Mouse (Mus musculus): ENCODE data around the gene Ndfip2. TPM values are rescaled to one million over a fixed set of nuclear protein-coding genes. Genes with fewer than 3 reads are reported as not detected.

Gene Ndfip2
- polyA plus RNA-seq, 2 experiments: 12.9 to 19.1 TPM

- H3K4me1 ChIP-seq (replicated peaks; ENCODE audit: control insufficient read depth in 2 of 2, insufficient read depth in 2 of 2, low read length in 1 of 2): no peaks in the 10 kb centered on the region
- TF ChIP-seq EP300 (IDR thresholded peaks at IDR 0.05; ENCODE audit: low read depth) (no peak), CTCF (IDR thresholded peaks at IDR 0.05; ENCODE audit: low read depth) (no peak)
- no peak overlapping the region for H3K27ac ChIP-seq
- no peaks in the 10 kb centered on the region for H3K36me3 ChIP-seq (replicated peaks; ENCODE audit: control insufficient read depth, insufficient read depth, low read depth)
- no peak for DNase-seq (ENCODE audit: low read depth in 3 of 3, low spot score in 3 of 3)
- no peak overlapping the region for H3K4me3 ChIP-seq (ENCODE audit: insufficient read depth in 1 of 2, low read depth in 2 of 2, low read length in 2 of 2)
- no peaks in the 10 kb centered on the region for H3K9me3 ChIP-seq (ENCODE audit: control insufficient read depth, low read length)
- no peaks in the 10 kb centered on the region for H3K27me3 ChIP-seq (ENCODE audit: control insufficient read depth, insufficient read depth, low read length)
- no peak for ATAC-seq (ENCODE audit: insufficient read depth)
- no peak overlapping the region for H3K4me2 ChIP-seq (ENCODE audit: low read depth)
- no peak overlapping the region for H3K9ac ChIP-seq (replicated peaks)
Observed at GRCm38 (mm10) chr14:105251038-105251437, 7.3 kb upstream of the Ndfip2 start.

DNA sequence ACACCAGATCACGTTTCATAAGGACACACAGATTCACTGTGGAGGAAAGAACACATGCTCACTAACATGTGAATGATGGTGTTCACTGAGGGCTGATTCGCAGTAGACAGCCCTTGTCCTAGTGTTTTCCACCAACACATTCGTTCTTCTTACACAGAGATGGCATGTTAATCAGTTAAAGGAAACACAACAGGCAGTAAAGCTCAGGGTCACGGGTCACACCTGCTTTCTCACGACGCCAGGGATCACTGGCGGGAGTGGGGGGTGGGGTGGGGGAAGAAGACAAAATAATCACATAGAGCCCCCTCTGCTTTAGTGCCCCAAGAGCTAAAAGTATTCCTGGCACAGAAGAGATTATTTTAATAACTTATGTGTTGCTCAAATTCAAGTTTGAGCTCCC is 5.1 kb upstream of the Ndfip2 start:
- TF ChIP-seq CTCF (IDR thresholded peaks at IDR 0.05; ENCODE audit: low read depth) (no peak), EP300 (IDR thresholded peaks at IDR 0.05; ENCODE audit: low read depth) (no peak)
- no peak for ATAC-seq (ENCODE audit: insufficient read depth)
- DNase-seq (ENCODE audit: low read depth in 3 of 3, low spot score in 3 of 3): no peak
- Histone ChIP-seq H3K4me3 (ENCODE audit: insufficient read depth in 1 of 2, low read depth in 2 of 2, low read length in 2 of 2) (no peak overlapping the region), H3K4me1 (replicated peaks; ENCODE audit: control insufficient read depth in 2 of 2, insufficient read depth in 2 of 2, low read length in 1 of 2) (peaks cover 0 to 2% of the 10 kb centered on the region in 2 experiments; a peak in 1 of 4 replicates), H3K9ac (replicated peaks) (no peak overlapping the region), H3K9me3 (ENCODE audit: control insufficient read depth, low read length) (no peaks in the 10 kb centered on the region), H3K27me3 (ENCODE audit: control insufficient read depth, insufficient read depth, low read length) (no peaks in the 10 kb centered on the region), H3K4me2 (ENCODE audit: low read depth) (no peak overlapping the region), H3K27ac (no peak overlapping the region), H3K36me3 (replicated peaks; ENCODE audit: control insufficient read depth, insufficient read depth, low read depth) (no peaks in the 10 kb centered on the region)
- WGBS (ENCODE audit: insufficient replicate concordance): 44% methylated on average over 7 of the region's 7 CpGs

DNA sequence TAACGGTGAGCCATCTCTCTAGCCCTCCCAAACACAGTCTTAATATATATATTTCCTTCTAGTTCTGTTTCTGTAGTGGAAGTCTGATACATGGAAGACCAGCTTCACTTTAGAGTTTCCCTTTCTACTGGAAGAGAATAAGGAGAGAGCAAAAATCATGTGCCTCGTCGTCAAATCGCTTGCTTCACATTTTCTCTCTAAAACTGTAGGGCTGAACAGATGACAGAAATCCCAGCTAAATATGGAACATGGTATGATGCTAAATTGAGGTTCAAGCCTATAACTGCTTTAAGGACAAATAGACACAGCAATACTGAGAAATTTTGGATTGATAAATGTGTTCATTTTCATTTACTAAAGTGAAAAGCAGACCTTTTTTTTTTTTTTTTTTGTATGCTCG is 4.0 kb upstream of the Ndfip2 start:
- Histone ChIP-seq H3K4me1 (replicated peaks; ENCODE audit: control insufficient read depth in 2 of 2, insufficient read depth in 2 of 2, low read length in 1 of 2) (peaks cover 0 to 2% of the 10 kb centered on the region in 2 experiments; a peak in 1 of 4 replicates), H3K27ac (no peak overlapping the region), H3K4me3 (ENCODE audit: insufficient read depth in 1 of 2, low read depth in 2 of 2, low read length in 2 of 2) (no peak overlapping the region), H3K4me2 (ENCODE audit: low read depth) (no peak overlapping the region), H3K27me3 (ENCODE audit: control insufficient read depth, insufficient read depth, low read length) (no peaks in the 10 kb centered on the region), H3K9ac (replicated peaks) (no peak overlapping the region), H3K36me3 (replicated peaks; ENCODE audit: control insufficient read depth, insufficient read depth, low read depth) (no peaks in the 10 kb centered on the region), H3K9me3 (ENCODE audit: control insufficient read depth, low read length) (no peaks in the 10 kb centered on the region)
- ATAC-seq (ENCODE audit: insufficient read depth) (no peak), DNase-seq (ENCODE audit: low read depth in 3 of 3, low spot score in 3 of 3) (no peak)
- TF ChIP-seq CTCF (IDR thresholded peaks at IDR 0.05; ENCODE audit: low read depth): no peak
- no peak for TF ChIP-seq EP300 (IDR thresholded peaks at IDR 0.05; ENCODE audit: low read depth)
- WGBS (ENCODE audit: insufficient replicate concordance): 81% methylated on average over 5 of the region's 5 CpGs

DNA sequence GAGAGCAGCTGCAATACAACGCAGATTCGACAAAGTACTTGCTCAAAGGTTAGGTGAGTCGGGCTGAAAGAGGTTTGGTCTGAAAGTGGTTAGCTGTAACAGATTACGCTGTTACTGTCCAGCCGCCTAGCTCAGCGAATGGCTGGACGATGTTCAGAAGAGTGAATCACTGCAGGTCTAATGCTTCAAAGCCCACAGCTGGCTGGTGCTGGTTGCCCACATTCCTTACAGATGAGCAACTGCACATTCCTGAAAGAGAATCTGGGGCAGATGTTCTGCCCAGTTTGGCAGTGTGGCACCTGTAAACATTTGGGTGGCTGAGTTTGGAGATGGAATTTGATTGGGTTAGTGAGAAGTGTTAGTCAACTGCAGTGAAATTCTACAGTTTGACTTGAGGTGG is 2.8 kb upstream of the Ndfip2 start:
- Histone ChIP-seq H3K4me2 (ENCODE audit: low read depth) (no peak overlapping the region), H3K27ac (no peak overlapping the region), H3K36me3 (replicated peaks; ENCODE audit: control insufficient read depth, insufficient read depth, low read depth) (no peaks in the 10 kb centered on the region), H3K9ac (replicated peaks) (no peak overlapping the region), H3K4me3 (ENCODE audit: insufficient read depth in 1 of 2, low read depth in 2 of 2, low read length in 2 of 2) (no peak overlapping the region), H3K27me3 (ENCODE audit: control insufficient read depth, insufficient read depth, low read length) (no peaks in the 10 kb centered on the region), H3K4me1 (replicated peaks; ENCODE audit: control insufficient read depth in 2 of 2, insufficient read depth in 2 of 2, low read length in 1 of 2) (peaks cover 2 to 3% of the 10 kb centered on the region in 2 experiments; a peak in 3 of 4 replicates), H3K9me3 (ENCODE audit: control insufficient read depth, low read length) (no peaks in the 10 kb centered on the region)
- TF ChIP-seq CTCF (IDR thresholded peaks at IDR 0.05; ENCODE audit: low read depth): no peak
- 76% methylated on average over 7 of the region's 7 CpGs for WGBS (ENCODE audit: insufficient replicate concordance)
- DNase-seq (ENCODE audit: low read depth in 3 of 3, low spot score in 3 of 3): no peak
- no peak for ATAC-seq (ENCODE audit: insufficient read depth)

DNA sequence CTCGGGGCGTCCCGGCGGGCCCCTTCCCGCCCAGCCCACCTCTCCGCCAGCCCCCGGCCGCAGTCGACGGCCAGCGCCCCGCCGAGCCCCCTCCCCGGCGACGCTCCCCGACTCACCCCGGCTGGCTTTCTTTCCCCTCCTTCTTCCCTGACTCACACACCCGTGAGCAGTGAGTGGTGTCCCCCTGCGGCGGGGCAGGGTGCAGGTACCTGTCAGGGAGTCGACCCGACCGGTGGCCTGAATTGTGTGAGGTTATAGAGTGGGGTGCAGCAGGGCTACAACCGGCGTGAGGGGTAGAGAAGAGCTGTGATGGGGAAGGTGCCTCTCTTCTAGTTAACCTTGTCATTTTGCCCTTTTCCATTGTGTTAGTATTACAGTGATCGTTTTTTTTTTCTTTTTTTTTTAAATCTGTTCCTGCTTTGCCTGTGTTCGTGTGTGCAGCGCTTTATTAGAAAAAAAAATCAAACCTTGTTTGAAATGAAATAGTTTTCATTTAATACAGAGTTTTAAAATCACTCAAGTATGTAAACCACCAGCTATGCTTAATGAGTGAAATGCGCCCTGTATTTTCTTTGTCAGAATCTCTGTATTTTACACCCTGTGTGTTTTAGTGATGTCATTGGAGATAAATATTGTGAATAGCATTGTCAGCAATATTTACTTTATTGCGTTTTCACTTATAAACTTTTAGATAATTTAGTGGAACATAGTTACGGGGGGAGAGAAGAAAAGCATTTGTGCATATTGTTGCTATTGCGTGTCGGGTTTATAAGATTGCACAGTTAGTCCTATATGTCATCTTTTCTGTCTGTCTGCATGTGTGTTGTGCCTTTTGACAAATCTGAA is 885 bp downstream of the Ndfip2 start:
- peak in 1 of 3 experiments; percentile 13 for DNase-seq (ENCODE audit: low read depth in 3 of 3, low spot score in 3 of 3)
- H3K27ac ChIP-seq: no peak overlapping the region; the same call in 1 of the 2 replicates
- peak; percentile 53 for ATAC-seq (ENCODE audit: insufficient read depth)

More for the DNA sequence above, 885 bp downstream of the Ndfip2 start:
- Histone ChIP-seq H3K36me3 (replicated peaks; ENCODE audit: control insufficient read depth, insufficient read depth, low read depth) (no peaks in the 10 kb centered on the region), H3K4me1 (replicated peaks; ENCODE audit: control insufficient read depth in 2 of 2, insufficient read depth in 2 of 2, low read length in 1 of 2) (peaks cover 5% of the 10 kb centered on the region in 2 experiments; a peak in 3 of 4 replicates), H3K9ac (replicated peaks) (peak overlapping the region; percentile 67), H3K4me3 (ENCODE audit: insufficient read depth in 1 of 2, low read depth in 2 of 2, low read length in 2 of 2) (peak overlapping the region; percentile 70 to 85), H3K9me3 (ENCODE audit: control insufficient read depth, low read length) (no peaks in the 10 kb centered on the region), H3K27me3 (ENCODE audit: control insufficient read depth, insufficient read depth, low read length) (no peaks in the 10 kb centered on the region), H3K4me2 (ENCODE audit: low read depth) (peak overlapping the region; percentile 90)
- WGBS (ENCODE audit: insufficient replicate concordance): 16% methylated on average over 20 of the region's 34 CpGs
- no peak for TF ChIP-seq EP300 (IDR thresholded peaks at IDR 0.05; ENCODE audit: low read depth)
- peak; percentile 39 for TF ChIP-seq CTCF (IDR thresholded peaks at IDR 0.05; ENCODE audit: low read depth)

Data from liver, embryonic 14.5 days (tissue).